Mouse (Mus musculus) heart, embryonic 10.5 days (tissue): ENCODE results near the gene Zeb2. TPM values are rescaled to one million over a fixed set of nuclear protein-coding genes. Genes with fewer than 3 reads are reported as not detected.
A peak's percentile ranks its signal among the peaks of the same experiment; 100 is the strongest.

ENCODE experiments used
- DNase-seq: peaks from one replicate; pipeline ENCODE4 v3.0.0-alpha.2; 2017; ENCODE audit warnings: low spot score
- H3K27ac ChIP-seq: fragments of 300-500 bp; sonication (generic); 2 replicates; pipeline ENCODE4 v1.5.1; 2016; ENCODE audit warnings: mild to moderate bottlenecking
- H3K27me3 ChIP-seq: fragments of 300-500 bp; sonication (generic); 2 replicates; pipeline ENCODE4 v1.6.1; 2016; ENCODE audit warnings: mild to moderate bottlenecking; ENCODE audit not compliant: poor library complexity, insufficient read depth, severe bottlenecking
- H3K36me3 ChIP-seq: fragments of 300-500 bp; sonication (generic); 2 replicates; pipeline ENCODE4 v1.6.1; 2016; ENCODE audit warnings: mild to moderate bottlenecking, moderate library complexity
- H3K4me1 ChIP-seq: fragments of 300-500 bp; sonication (generic); 2 replicates; pipeline ENCODE4 v1.6.1; 2016; ENCODE audit warnings: mild to moderate bottlenecking
- H3K4me3 ChIP-seq: fragments of 300-500 bp; sonication (generic); 2 replicates; pipeline ENCODE4 v1.5.1; 2016; ENCODE audit warnings: mild to moderate bottlenecking, moderate library complexity
- H3K9me3 ChIP-seq: fragments of 300-500 bp; sonication (generic); 2 replicates; pipeline ENCODE4 v1.6.1; 2016; ENCODE audit warnings: mild to moderate bottlenecking, moderate library complexity
- WGBS: fragments of 180-500 bp; shearing (Covaris S2); methylation state at CpG from one replicate; pipeline ENCODE4 v1.1.7; 2016; 5-methylcytosine and 5-hydroxymethylcytosine counted together
- polyA plus RNA-seq: library from polyadenylated mRNA; unstranded; fragments of >200 nt; fragmentation: Nextera tagmentation; extraction: Ambion mirVana; gene quantifications from 2 replicates; pipeline ENCODE4 v1.2.1, GENCODE M21; 2016

Gene Zeb2
- 22.8 and 25.1 TPM in 2 replicates for polyA plus RNA-seq

DNA sequence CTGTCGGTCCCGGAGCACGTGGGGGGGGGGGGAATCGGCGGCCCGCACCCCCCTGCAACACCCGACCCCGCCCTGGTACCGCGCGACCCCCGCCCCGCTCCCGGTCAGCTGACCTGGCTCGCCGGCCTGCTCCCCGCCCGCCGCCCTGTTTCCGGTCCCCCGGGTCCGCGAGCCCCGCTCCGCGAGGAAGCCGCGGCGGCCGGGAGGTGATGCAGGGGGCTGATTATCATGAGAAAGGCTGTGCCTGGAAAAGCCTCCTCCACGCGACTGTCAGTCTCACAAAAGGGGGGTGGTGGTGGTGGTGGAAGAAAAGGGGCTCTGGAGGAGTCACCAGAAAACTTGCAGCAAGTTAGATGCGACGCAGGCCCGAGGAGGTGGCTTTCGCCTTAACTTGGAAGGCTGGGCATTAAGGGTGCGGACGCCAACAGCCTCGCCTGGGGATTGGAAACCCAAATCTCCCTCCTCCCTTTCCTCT is at the start of gene Zeb2:
TSS of gene Zeb2 (minus strand) at position 309 of the 475 bp plus-strand sequence.
- H3K36me3 ChIP-seq = no peaks in the 10 kb centered on the region
- no peaks in the 10 kb centered on the region for H3K9me3 ChIP-seq
- WGBS = under 1% methylated on average over 37 of the region's 39 CpGs
- peak within 1 kb of the TSS; percentile 72 for H3K4me3 ChIP-seq
- H3K27ac ChIP-seq = peak within 1 kb of the TSS; percentile 94
- H3K27me3 ChIP-seq = no peaks in the 10 kb centered on the region
- peaks cover 7% of the 10 kb centered on the region; the same call in 1 of the 2 replicates for H3K4me1 ChIP-seq
- DNase-seq = peak; percentile 86

GRCm38 (mm10) chr2:45158785-45159184 is 41.6 kb upstream of the Zeb2 start:
- 86% methylated on average over 5 of the region's 5 CpGs for WGBS
- no peak for DNase-seq
- no peak overlapping the region for H3K27ac ChIP-seq
- no peaks in the 10 kb centered on the region for H3K9me3 ChIP-seq
- H3K4me3 ChIP-seq = no peak overlapping the region
- no peaks in the 10 kb centered on the region for H3K27me3 ChIP-seq
- H3K36me3 ChIP-seq = no peaks in the 10 kb centered on the region
- peaks cover 7% of the 10 kb centered on the region; the same call in 1 of the 2 replicates for H3K4me1 ChIP-seq

GRCm38 (mm10) chr2:45158351-45158782 is 41.2 kb upstream of the Zeb2 start:
- Histone ChIP-seq H3K27ac (no peak overlapping the region), H3K27me3 (no peaks in the 10 kb centered on the region), H3K4me1 (peaks cover 7% of the 10 kb centered on the region; the same call in 1 of the 2 replicates), H3K9me3 (no peaks in the 10 kb centered on the region), H3K36me3 (no peaks in the 10 kb centered on the region), H3K4me3 (no peak overlapping the region)
- WGBS = 44% methylated on average over 8 of the region's 8 CpGs
- DNase-seq = no peak

- no peaks in the 10 kb centered on the region for H3K27me3 ChIP-seq
- no peak overlapping the region for H3K4me3 ChIP-seq
- H3K9me3 ChIP-seq = no peaks in the 10 kb centered on the region
- H3K36me3 ChIP-seq = no peaks in the 10 kb centered on the region
- DNase-seq = no peak
- peaks cover 10% of the 10 kb centered on the region; the same call in 1 of the 2 replicates for H3K4me1 ChIP-seq
- WGBS = 75% methylated on average over 1 of the region's 1 CpGs
- no peak overlapping the region for H3K27ac ChIP-seq
Measured at GRCm38 (mm10) chr2:45153315-45153714, 36.1 kb upstream of the Zeb2 start.

DNA sequence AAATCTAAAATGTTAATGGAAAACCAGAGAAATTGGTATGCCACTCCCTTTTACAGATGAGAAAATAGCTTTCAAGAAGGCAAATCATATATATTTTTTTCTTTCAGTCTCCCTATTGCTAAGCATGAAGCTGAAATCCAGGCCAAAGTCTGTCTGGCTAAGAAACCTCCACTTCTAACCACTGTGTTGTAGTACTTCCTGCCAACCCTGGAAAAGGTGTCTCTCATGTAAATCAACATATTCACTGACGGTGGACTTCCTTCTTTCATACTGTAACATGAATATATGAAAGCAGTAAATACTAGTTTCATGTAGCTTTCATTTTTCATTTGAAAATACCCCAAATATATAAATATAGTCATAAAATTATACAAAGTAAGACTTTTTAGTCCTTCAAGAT is 26.0 kb upstream of the Zeb2 start:
- no peaks in the 10 kb centered on the region for H3K36me3 ChIP-seq
- WGBS = 88% methylated on average over 1 of the region's 1 CpGs
- no peak for DNase-seq
- H3K4me3 ChIP-seq = no peak overlapping the region
- H3K27me3 ChIP-seq = no peaks in the 10 kb centered on the region
- H3K27ac ChIP-seq = no peak overlapping the region
- no peaks in the 10 kb centered on the region for H3K9me3 ChIP-seq
- H3K4me1 ChIP-seq = no peaks in the 10 kb centered on the region

GRCm38 (mm10) chr2:45138906-45139305 is 21.7 kb upstream of the Zeb2 start:
- H3K4me3 ChIP-seq = no peak overlapping the region
- H3K36me3 ChIP-seq = no peaks in the 10 kb centered on the region
- no peaks in the 10 kb centered on the region for H3K9me3 ChIP-seq
- H3K4me1 ChIP-seq = no peaks in the 10 kb centered on the region
- no peak for DNase-seq
- H3K27ac ChIP-seq = no peak overlapping the region
- WGBS = 85% methylated on average over 6 of the region's 6 CpGs
- H3K27me3 ChIP-seq = no peaks in the 10 kb centered on the region

DNA sequence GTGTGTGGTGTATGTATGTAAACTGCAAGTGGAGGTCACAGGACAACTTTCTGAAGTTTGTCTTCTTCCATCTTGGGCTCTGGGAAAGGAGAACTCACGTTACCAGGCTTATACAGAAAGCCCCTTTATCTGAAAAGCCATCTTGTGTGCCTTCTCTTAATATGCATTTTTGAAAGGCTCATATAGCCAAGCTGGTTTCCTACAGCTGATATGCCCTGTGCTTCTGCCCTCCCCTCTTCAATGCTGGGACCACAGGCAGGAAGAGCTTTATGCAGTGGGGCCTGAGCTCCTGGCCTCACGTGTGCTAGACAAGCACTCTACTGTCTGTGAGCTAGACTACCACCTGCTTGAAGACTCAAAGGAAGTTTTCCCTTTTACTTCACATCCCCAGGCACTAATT is 19.6 kb upstream of the Zeb2 start:
- Histone ChIP-seq H3K4me1 (no peaks in the 10 kb centered on the region), H3K27ac (no peak overlapping the region), H3K36me3 (no peaks in the 10 kb centered on the region), H3K9me3 (no peaks in the 10 kb centered on the region), H3K27me3 (no peaks in the 10 kb centered on the region), H3K4me3 (no peak overlapping the region)
- WGBS = 68% methylated on average over 2 of the region's 2 CpGs
- no peak for DNase-seq

DNA sequence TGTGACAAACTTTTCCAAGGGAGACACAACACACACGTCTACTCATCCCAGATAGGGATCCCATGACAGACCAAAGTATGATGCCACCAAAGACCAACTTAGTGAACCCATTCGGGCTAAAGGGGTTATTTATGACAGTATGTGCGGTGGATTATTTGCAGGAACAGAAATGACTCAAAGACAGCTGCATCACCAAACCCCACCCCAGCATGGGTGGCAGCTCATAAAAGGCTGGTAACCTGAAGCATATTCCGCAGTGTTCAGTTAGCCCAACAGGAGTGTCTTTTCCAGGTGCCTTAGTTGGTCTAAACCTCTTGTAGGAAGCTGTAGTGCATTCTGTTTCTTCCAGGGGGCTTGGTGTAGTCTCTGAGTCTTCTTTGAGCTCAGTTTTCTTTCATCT is 16.0 kb upstream of the Zeb2 start:
- Histone ChIP-seq H3K27ac (no peak overlapping the region), H3K4me3 (no peak overlapping the region), H3K27me3 (no peaks in the 10 kb centered on the region), H3K4me1 (no peaks in the 10 kb centered on the region), H3K9me3 (no peaks in the 10 kb centered on the region), H3K36me3 (no peaks in the 10 kb centered on the region)
- no peak for DNase-seq
- WGBS = 89% methylated on average over 4 of the region's 4 CpGs

GRCm38 (mm10) chr2:45130461-45131156 is 13.4 kb upstream of the Zeb2 start:
- H3K36me3 ChIP-seq = no peaks in the 10 kb centered on the region
- whole genome bisulfite sequencing = 83% methylated on average over 4 of the region's 4 CpGs
- no peaks in the 10 kb centered on the region for H3K27me3 ChIP-seq
- H3K4me1 ChIP-seq = no peaks in the 10 kb centered on the region
- no peak overlapping the region for H3K4me3 ChIP-seq
- no peaks in the 10 kb centered on the region for H3K9me3 ChIP-seq
- no peak overlapping the region for H3K27ac ChIP-seq
- no peak for DNase-seq

- DNase-seq = no peak
- Histone ChIP-seq H3K27ac (no peak overlapping the region), H3K27me3 (no peaks in the 10 kb centered on the region), H3K36me3 (no peaks in the 10 kb centered on the region), H3K4me1 (no peaks in the 10 kb centered on the region), H3K9me3 (no peaks in the 10 kb centered on the region), H3K4me3 (no peak overlapping the region)
- WGBS = 31% methylated on average over 6 of the region's 6 CpGs
Measured at GRCm38 (mm10) chr2:45129556-45129955, 12.4 kb upstream of the Zeb2 start.

DNA sequence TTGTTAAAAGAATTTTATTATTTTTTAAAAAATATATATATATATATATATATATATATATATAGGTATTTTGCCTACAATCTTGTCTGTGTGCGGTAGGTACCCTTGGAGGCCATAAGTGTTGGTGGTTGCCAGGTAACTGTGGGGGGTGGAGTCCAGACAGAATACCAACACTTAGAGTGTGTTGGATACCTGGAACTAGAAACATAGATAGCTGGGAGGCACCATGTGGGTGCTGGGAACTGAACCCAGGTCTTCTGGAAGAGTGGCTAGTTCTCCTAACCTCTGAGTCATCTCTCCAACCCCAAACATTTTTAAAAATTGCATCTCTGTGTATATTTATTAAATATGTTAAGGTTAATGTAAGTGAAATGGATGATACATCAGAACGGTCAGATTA is 11.5 kb upstream of the Zeb2 start:
- no peaks in the 10 kb centered on the region for H3K27me3 ChIP-seq
- H3K27ac ChIP-seq = no peak overlapping the region
- no peaks in the 10 kb centered on the region for H3K4me1 ChIP-seq
- H3K36me3 ChIP-seq = no peaks in the 10 kb centered on the region
- no peak for DNase-seq
- WGBS = 99% methylated on average over 2 of the region's 2 CpGs
- H3K9me3 ChIP-seq = no peaks in the 10 kb centered on the region
- no peak overlapping the region for H3K4me3 ChIP-seq

DNA sequence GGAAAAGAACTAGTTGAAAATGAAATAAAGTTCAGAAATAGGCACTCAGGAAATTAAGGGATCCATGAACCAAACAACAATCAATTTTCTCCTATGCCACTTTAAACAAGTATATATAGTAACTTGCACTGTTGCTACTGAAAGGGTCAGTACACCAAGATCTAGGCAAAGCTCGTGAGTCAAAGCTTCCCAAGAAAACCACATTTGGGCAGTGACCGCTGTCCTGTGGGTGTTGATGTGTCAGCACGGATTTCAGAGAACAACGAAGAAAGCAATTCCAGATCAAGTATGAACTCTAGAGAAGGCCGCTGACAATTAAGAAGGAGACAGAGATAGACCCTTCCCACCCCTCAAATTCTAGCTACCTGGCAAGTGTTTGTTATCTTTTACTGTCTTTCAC is 9.2 kb upstream of the Zeb2 start:
- no peaks in the 10 kb centered on the region for H3K4me1 ChIP-seq
- no peaks in the 10 kb centered on the region for H3K9me3 ChIP-seq
- H3K4me3 ChIP-seq = no peak overlapping the region
- no peaks in the 10 kb centered on the region for H3K36me3 ChIP-seq
- 81% methylated on average over 5 of the region's 5 CpGs for WGBS
- DNase-seq = no peak
- H3K27ac ChIP-seq = no peak overlapping the region
- no peaks in the 10 kb centered on the region for H3K27me3 ChIP-seq

- no peak for DNase-seq
- Histone ChIP-seq H3K4me1 (no peaks in the 10 kb centered on the region), H3K9me3 (no peaks in the 10 kb centered on the region), H3K27ac (no peak overlapping the region), H3K36me3 (no peaks in the 10 kb centered on the region), H3K27me3 (no peaks in the 10 kb centered on the region), H3K4me3 (no peak overlapping the region)
- 70% methylated on average over 4 of the region's 4 CpGs for WGBS
Measured at GRCm38 (mm10) chr2:45125181-45125580, 8.0 kb upstream of the Zeb2 start.

GRCm38 (mm10) chr2:45123490-45123889 is 6.3 kb upstream of the Zeb2 start:
- H3K36me3 ChIP-seq = no peaks in the 10 kb centered on the region
- 80% methylated on average over 5 of the region's 5 CpGs for WGBS
- DNase-seq = no peak
- no peaks in the 10 kb centered on the region for H3K4me1 ChIP-seq
- H3K9me3 ChIP-seq = no peaks in the 10 kb centered on the region
- no peak overlapping the region for H3K4me3 ChIP-seq
- no peaks in the 10 kb centered on the region for H3K27me3 ChIP-seq
- H3K27ac ChIP-seq = no peak overlapping the region
